Mouse (Mus musculus) liver, adult 2 months (tissue): ENCODE measurements at regions not wholly inside any gene's neighbourhood (a gene's known extent, or its start where the extent isn't known, plus 50 kb on each side); places are given as distances from the start of the nearest gene placed in this dataset.

Experiments used
- CTCF ChIP-seq: fragments of 200-500 bp; IDR thresholded peaks from 2 replicates; pipeline ENCODE4 v1.5.1; 2011; ENCODE audit warnings: low read depth, low read length, control low read depth
- POLR2A ChIP-seq: fragments of 200-500 bp; IDR thresholded peaks from 2 replicates; pipeline ENCODE4 v1.6.1; 2011; ENCODE audit warnings: low read length, control low read depth; ENCODE audit not compliant: insufficient read depth; ENCODE audit errors: extremely low read depth

GRCm38 (mm10) chr6:43876711-43877110 is 210.6 kb upstream of the Tpk1 start:
- TF ChIP-seq CTCF (no peak), POLR2A (no peak)
